Mouse (Mus musculus) gastrocnemius, postnatal 25 days (tissue): ENCODE measurements around the gene Dnm2. TPM values are rescaled to one million over a fixed set of nuclear protein-coding genes. Genes with fewer than 3 reads are reported as not detected.
"Not testable (repeated sequence)": the region's sequence is repeated elsewhere in the genome, so short reads cannot be mapped to it uniquely, and the experiment has no call there.

Source experiments
- DNase-seq: peaks from one replicate; pipeline ENCODE4 v3.0.0; 2022
- total RNA-seq, 2 experiments: library from RNA; stranded (reverse); gene quantifications; 1 replicate in 1 of 2; 2 replicates in 1 of 2; pipeline ENCODE4 v1.2.3; 2021

The Dnm2 gene
- total RNA-seq, 2 experiments from 2014 or later: 39.9 to 41.6 TPM

GRCm38 (mm10) chr9:21456930-21457634 is 32.4 kb downstream of the Dnm2 start:
- no peak for DNase-seq

GRCm38 (mm10) chr9:21458821-21459220 is 34.1 kb downstream of the Dnm2 start:
- DNase-seq: no peak

GRCm38 (mm10) chr9:21460400-21460940 is 35.8 kb downstream of the Dnm2 start:
- no peak for DNase-seq

- DNase-seq: peak; percentile 77
These were observed 38.5 kb downstream of the Dnm2 start for GRCm38 (mm10) chr9:21463138-21463590.

GRCm38 (mm10) chr9:21463766-21464564 is 39.3 kb downstream of the Dnm2 start:
- DNase-seq: no peak

GRCm38 (mm10) chr9:21464565-21464928 is 39.8 kb downstream of the Dnm2 start:
- DNase-seq: not testable (repeated sequence)

- no peak for DNase-seq
These were observed 44.6 kb downstream of the Dnm2 start for GRCm38 (mm10) chr9:21469032-21470024.

- DNase-seq: no peak
These were observed 48.2 kb downstream of the Dnm2 start for GRCm38 (mm10) chr9:21472913-21473312.

GRCm38 (mm10) chr9:21477707-21478106 is 53.0 kb downstream of the Dnm2 start:
- DNase-seq: no peak

GRCm38 (mm10) chr9:21484065-21484464 is 59.4 kb downstream of the Dnm2 start:
- DNase-seq: no peak

GRCm38 (mm10) chr9:21488246-21488645 is 63.5 kb downstream of the Dnm2 start:
- not testable (repeated sequence) for DNase-seq

GRCm38 (mm10) chr9:21490696-21491095 is 66.0 kb downstream of the Dnm2 start:
- DNase-seq: no peak

- no peak for DNase-seq
These were observed 69.2 kb downstream of the Dnm2 start for GRCm38 (mm10) chr9:21493907-21494306.

GRCm38 (mm10) chr9:21494726-21495125 is 70.0 kb downstream of the Dnm2 start:
- DNase-seq: no peak

GRCm38 (mm10) chr9:21496308-21497049 is 71.8 kb downstream of the Dnm2 start:
- peak; percentile 76 for DNase-seq

- DNase-seq: no peak
These were observed 72.4 kb downstream of the Dnm2 start for GRCm38 (mm10) chr9:21497050-21497542.

GRCm38 (mm10) chr9:21497664-21498063 is 73.0 kb downstream of the Dnm2 start:
- DNase-seq: no peak

- DNase-seq: no peak
These were observed 73.7 kb downstream of the Dnm2 start for GRCm38 (mm10) chr9:21498284-21498902.

- DNase-seq: no peak
These were observed 78.6 kb downstream of the Dnm2 start for GRCm38 (mm10) chr9:21503352-21503751.

- DNase-seq: no peak
These were observed 81.1 kb downstream of the Dnm2 start for GRCm38 (mm10) chr9:21505767-21506166.
